Mouse (Mus musculus) CH12.LX (cell line): ENCODE data around the gene Tle6. TPM values are rescaled to one million over a fixed set of nuclear protein-coding genes. Genes with fewer than 3 reads are reported as not detected.

Source experiments
- DNase-seq: peaks from one replicate; pipeline ENCODE4 v3.0.0-alpha.2; 2013; ENCODE audit errors: extremely low read depth
- H3K27ac ChIP-seq: 2 replicates; pipeline ENCODE4 v1.5.1; 2012; ENCODE audit warnings: low read depth, mild to moderate bottlenecking, control low read depth, moderate library complexity; ENCODE audit not compliant: insufficient read depth
- H3K27me3 ChIP-seq: replicated peaks from 2 replicates; pipeline ENCODE3; 2012; ENCODE audit warnings: inconsistent platforms
- H3K36me3 ChIP-seq, 2 experiments: replicated peaks in 1 of 2; 2 replicates each; pipeline versions ENCODE3 to v1.6.1; 2012; ENCODE audit warnings: inconsistent platforms in 1 of 2, low read length in 1 of 2, mild to moderate bottlenecking in 1 of 2, mixed read lengths in 1 of 2, moderate library complexity in 1 of 2; ENCODE audit not compliant: control insufficient read depth in 1 of 2, insufficient read depth in 1 of 2
- H3K4me1 ChIP-seq, 2 experiments: 2 replicates each; pipeline ENCODE4 v1.6.1; 2012; ENCODE audit warnings: inconsistent platforms in 1 of 2, moderate library complexity in 1 of 2; ENCODE audit not compliant: insufficient read depth in 2 of 2, control insufficient read depth in 1 of 2
- H3K4me2 ChIP-seq: 2 replicates; pipeline ENCODE4 v1.6.1; 2012; ENCODE audit warnings: low read depth, mild to moderate bottlenecking, control low read depth; ENCODE audit not compliant: poor library complexity, insufficient read depth, severe bottlenecking
- H3K4me3 ChIP-seq, 3 experiments: fragments of 150-350 bp in 1 of 3; sonication (generic) in 1 of 3; replicated peaks in 1 of 3; 2 replicates each; pipeline versions ENCODE3 to v1.5.1; 2011 to 2012; ENCODE audit warnings: low read depth in 2 of 3, low read length in 2 of 3, mild to moderate bottlenecking in 2 of 3, moderate library complexity in 2 of 3, control low read depth in 1 of 3, improper control_type of control experiment in 1 of 3, inconsistent platforms in 1 of 3, mixed read lengths in 1 of 3; ENCODE audit not compliant: poor library complexity in 1 of 3
- H3K79me2 ChIP-seq: replicated peaks from 2 replicates; pipeline ENCODE4 v1.6.1; 2012; ENCODE audit warnings: mild to moderate bottlenecking, moderate library complexity; ENCODE audit not compliant: control insufficient read depth, poor library complexity, insufficient read depth, severe bottlenecking; ENCODE audit errors: extremely low read depth
- H3K9ac ChIP-seq: 2 replicates; pipeline ENCODE4 v1.6.1; 2012; ENCODE audit warnings: low read depth, mild to moderate bottlenecking, control low read depth, moderate library complexity; ENCODE audit not compliant: insufficient read depth
- H3K9me3 ChIP-seq: replicated peaks from 2 replicates; pipeline ENCODE3; 2012; ENCODE audit warnings: low read length, inconsistent platforms, mixed read lengths
- CTCF ChIP-seq, 2 experiments: IDR thresholded peaks in 1 of 2; conservative IDR thresholded peaks in 1 of 2; 2 replicates each; pipeline ENCODE4 v1.5.1; 2011 to 2012; ENCODE audit warnings: low read depth in 2 of 2, low read length in 2 of 2, improper control_type of control experiment in 1 of 2, inconsistent platforms in 1 of 2, mild to moderate bottlenecking in 1 of 2, moderate library complexity in 1 of 2
- ELF1 ChIP-seq: IDR thresholded peaks from 2 replicates; pipeline ENCODE4 v1.6.1; 2014; ENCODE audit warnings: low read depth, mild to moderate bottlenecking, inconsistent platforms, low read length, improper control_type of control experiment
- EP300 ChIP-seq: IDR thresholded peaks from 2 replicates; pipeline ENCODE4 v1.6.1; 2011; ENCODE audit warnings: low read length, improper control_type of control experiment
- ETS1 ChIP-seq: conservative IDR thresholded peaks from 2 replicates; pipeline ENCODE4 v1.6.1; 2012; ENCODE audit warnings: low read depth, mild to moderate bottlenecking, inconsistent platforms, low read length, improper control_type of control experiment, moderate library complexity
- HCFC1 ChIP-seq: IDR thresholded peaks from 2 replicates; pipeline ENCODE4 v1.6.1; 2012; ENCODE audit warnings: low read depth, mild to moderate bottlenecking, inconsistent platforms, low read length, improper control_type of control experiment
- IRF4 ChIP-seq: IDR thresholded peaks from 2 replicates; pipeline ENCODE4 v1.6.1; 2014; ENCODE audit warnings: low read depth, mild to moderate bottlenecking, inconsistent platforms, low read length, improper control_type of control experiment
- JUN ChIP-seq: IDR thresholded peaks from 2 replicates; pipeline ENCODE4 v1.6.1; 2011; ENCODE audit warnings: low read depth, mild to moderate bottlenecking, low read length, improper control_type of control experiment, moderate library complexity; ENCODE audit not compliant: insufficient read depth
- JUND ChIP-seq: conservative IDR thresholded peaks from 2 replicates; pipeline ENCODE4 v1.6.1; 2011; ENCODE audit warnings: low read depth, low read length, improper control_type of control experiment
- MAFK ChIP-seq: IDR thresholded peaks from 2 replicates; pipeline ENCODE4 v1.6.1; 2011; ENCODE audit warnings: low read length, improper control_type of control experiment; ENCODE audit not compliant: insufficient replicate concordance
- MAZ ChIP-seq: IDR thresholded peaks from 2 replicates; pipeline ENCODE4 v1.6.1; 2012; ENCODE audit warnings: low read depth, mild to moderate bottlenecking, inconsistent platforms, low read length, improper control_type of control experiment, moderate library complexity
- MXI1 ChIP-seq: IDR thresholded peaks from 2 replicates; pipeline ENCODE4 v1.6.1; 2011; ENCODE audit warnings: mild to moderate bottlenecking, low read depth, low read length, improper control_type of control experiment
- MYC ChIP-seq: IDR thresholded peaks from 2 replicates; pipeline ENCODE4 v1.6.1; 2011; ENCODE audit warnings: low read depth, mild to moderate bottlenecking, improper control_type of control experiment, low read length
- NELFE ChIP-seq: IDR thresholded peaks from 2 replicates; pipeline ENCODE4 v1.6.1; 2011; ENCODE audit warnings: low read depth, low read length, improper control_type of control experiment
- NRF1 ChIP-seq: IDR thresholded peaks from 2 replicates; pipeline ENCODE4 v1.6.1; 2014; ENCODE audit warnings: low read depth, mild to moderate bottlenecking, inconsistent platforms, low read length, improper control_type of control experiment, moderate library complexity
- PAX5 ChIP-seq: IDR thresholded peaks from 2 replicates; pipeline ENCODE4 v1.6.1; 2012; ENCODE audit warnings: low read length, inconsistent platforms, mixed read lengths
- POLR2AphosphoS2 ChIP-seq: IDR thresholded peaks from 2 replicates; pipeline ENCODE4 v1.6.1; 2011; ENCODE audit warnings: low read depth, low read length, improper control_type of control experiment
- SMC3 ChIP-seq: IDR thresholded peaks from 2 replicates; pipeline ENCODE4 v1.6.1; 2011; ENCODE audit warnings: low read depth, low read length, improper control_type of control experiment
- TCF12 ChIP-seq: IDR thresholded peaks from 2 replicates; pipeline ENCODE4 v1.6.1; 2014; ENCODE audit warnings: low read depth, mild to moderate bottlenecking, inconsistent platforms, low read length, improper control_type of control experiment
- ZMIZ1 ChIP-seq: IDR thresholded peaks from 2 replicates; pipeline ENCODE4 v1.6.1; 2012; ENCODE audit warnings: low read depth, mild to moderate bottlenecking, inconsistent platforms, low read length, improper control_type of control experiment
- ZNF384 ChIP-seq: IDR thresholded peaks from 2 replicates; pipeline ENCODE4 v1.6.1; 2012; ENCODE audit warnings: low read depth, low read length, improper control_type of control experiment, inconsistent platforms
- dilution Hi-C: fragments of 300-500 bp; cut with MboI; formaldehyde crosslinking; loops from 2 replicates; pipeline ENCODE4 v1.14.3; 2020; ENCODE audit warnings: low sequenced_read_pairs; ENCODE audit not compliant: extremely low pct_unique_long_range_greater_than_20kb, extremely low pct_ligation_motif_present
- in situ Hi-C: fragments of 300-500 bp; cut with MboI; formaldehyde crosslinking; loops from 3 replicates; pipeline ENCODE4 v1.14.3; 2019; ENCODE audit warnings: low sequenced_read_pairs, low pct_ligation_motif_present, low pct_unique_long_range_greater_than_20kb, mixed read lengths
- polyA plus RNA-seq: library from polyadenylated mRNA; unstranded; fragments of >175 nt; gene quantifications from 2 replicates; pipeline ENCODE4 v1.2.1, GENCODE M21; 2012; ENCODE audit warnings: low read depth; ENCODE audit not compliant: insufficient read length
- total RNA-seq, 2 experiments: library from RNA; depleted of rRNA; stranded (reverse); fragments of 300-350 nt in 1 of 2; fragments of >200 nt in 1 of 2; gene quantifications; 2 replicates each; pipeline ENCODE4 v1.2.3; 2012 to 2014

The Tle6 gene
- total and polyA plus RNA-seq, 3 experiments = 0.39 to 1.3 (median 1.2) TPM

DNA sequence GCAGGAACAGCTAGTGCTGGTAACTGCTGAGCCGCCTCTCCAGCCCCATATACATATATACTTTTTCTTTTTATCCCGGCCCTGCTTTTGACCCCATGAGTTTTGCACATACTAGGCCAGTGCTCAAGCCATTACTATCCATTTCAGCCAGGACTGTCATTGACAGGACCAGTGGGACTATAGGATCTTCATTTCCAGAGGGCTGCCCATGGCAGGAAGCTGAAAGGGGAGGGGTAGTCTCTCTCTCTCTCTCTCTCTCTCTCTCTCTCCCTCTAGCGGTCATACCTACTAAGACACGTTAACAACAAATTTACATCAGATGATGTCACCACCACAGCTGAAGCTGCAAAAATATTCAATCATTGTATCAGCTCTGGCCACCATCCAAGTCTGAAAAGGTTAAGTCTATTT is 1.9 kb upstream of the Tle6 start:
- no peaks in the 10 kb centered on the region for H3K9me3 ChIP-seq
- dilution Hi-C loops (no loop called here), in situ Hi-C loops (loop anchor here (5.0 to 10.0 kb wide), 2 partner anchors 40 to 108 kb away; partner anchors contain the start of gene Ncln)
- no peaks in the 10 kb centered on the region for H3K79me2 ChIP-seq
- peaks cover 19 to 35% of the 10 kb centered on the region in 2 experiments for H3K4me1 ChIP-seq
- H3K4me2 ChIP-seq = no peak overlapping the region
- H3K27ac ChIP-seq = no peak overlapping the region
- H3K36me3 ChIP-seq = peaks cover 0 to 4% of the 10 kb centered on the region in 2 experiments
- peak; percentile 52 for DNase-seq
- no peak overlapping the region for H3K4me3 ChIP-seq
- H3K9ac ChIP-seq = no peak overlapping the region
- peaks cover 44% of the 10 kb centered on the region for H3K27me3 ChIP-seq
- TF ChIP-seq ETS1 = peak; percentile 31; the same call in 1 of the 2 replicates
- TF ChIP-seq ZNF384 = peak; percentile 45
- TF ChIP-seq JUN = peak; percentile 83
- TF ChIP-seq PAX5 = no peak
- TF ChIP-seq ELF1 = 0 out of 2 replicates have a peak, but pooled peaks have one; percentile 25
- no peak for TF ChIP-seq MAFK
- TF ChIP-seq CTCF (conservative IDR thresholded peaks at IDR 0.05 in 1 of 2, IDR thresholded peaks at IDR 0.05 in 1 of 2; ENCODE audit: low read depth in 2 of 2, low read length in 2 of 2) = peak; percentile 55 to 68
- no peak for TF ChIP-seq MYC
- TF ChIP-seq IRF4 = 0 out of 2 replicates have a peak, but pooled peaks have one; percentile 10
- peak; percentile 76; the same call in 1 of the 2 replicates for TF ChIP-seq MAZ
- TF ChIP-seq EP300 = no peak
- TF ChIP-seq NRF1 = no peak
- TF ChIP-seq HCFC1 = no peak; the same call in 1 of the 2 replicates
- 0 out of 2 replicates have a peak, but pooled peaks have one; percentile 25 for TF ChIP-seq TCF12
- TF ChIP-seq SMC3 = peak; percentile 27
- peak; percentile 82 for TF ChIP-seq JUND
- no peak for TF ChIP-seq ZMIZ1
- no peak for TF ChIP-seq POLR2AphosphoS2

DNA sequence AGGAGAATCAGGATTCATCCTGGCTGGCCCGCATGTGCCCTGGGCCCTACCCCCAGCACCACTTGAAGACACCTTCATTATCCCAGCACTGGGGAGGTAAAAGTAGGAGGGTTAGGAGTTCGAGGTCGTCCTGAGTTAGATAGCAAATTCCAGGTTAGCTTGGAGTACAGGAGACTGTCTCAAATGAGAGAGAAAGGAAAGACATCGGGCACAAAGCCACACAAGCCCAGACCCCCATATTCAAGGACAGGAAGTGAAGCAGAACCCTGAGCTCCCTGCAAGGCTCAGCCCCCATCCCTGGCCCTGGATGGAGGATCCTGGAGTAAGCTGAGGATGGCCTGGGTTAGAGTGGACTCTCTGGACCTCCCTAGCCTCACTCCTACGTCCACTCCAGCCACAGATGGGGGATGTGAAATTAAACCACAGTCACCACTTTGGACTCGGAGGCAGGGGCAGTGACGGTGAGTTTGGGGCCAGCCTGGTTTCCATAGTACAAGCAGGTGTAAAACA is 578 bp upstream of the Tle6 start:
- no peak overlapping the region for H3K9ac ChIP-seq
- H3K27me3 ChIP-seq = peaks cover 53% of the 10 kb centered on the region
- H3K9me3 ChIP-seq = no peaks in the 10 kb centered on the region
- TF ChIP-seq NELFE (no peak), EP300 (no peak), IRF4 (no peak), JUND (no peak), MXI1 (no peak)
- peak overlapping the region in 1 of 3 experiments; percentile 24 for H3K4me3 ChIP-seq
- no peaks in the 10 kb centered on the region for H3K79me2 ChIP-seq
- in situ Hi-C loops (loop anchor here (5.0 to 10.0 kb wide), 2 partner anchors 39 to 107 kb away; partner anchors contain the start of gene Ncln), dilution Hi-C loops (no loop called here)
- H3K36me3 ChIP-seq = no peaks in the 10 kb centered on the region
- H3K27ac ChIP-seq = no peak overlapping the region
- peak overlapping the region; percentile 25 for H3K4me2 ChIP-seq
- peaks cover 22 to 29% of the 10 kb centered on the region in 2 experiments for H3K4me1 ChIP-seq
- DNase-seq = no peak
